Mouse (Mus musculus): ENCODE results near the gene Ada. TPM values are rescaled to one million over a fixed set of nuclear protein-coding genes. Genes with fewer than 3 reads are reported as not detected.

Gene Ada
- 1.8 and 2.4 TPM in 2 replicates for polyA plus RNA-seq (2012; rRNA removed)

GRCm38 (mm10) chr2:163749647-163750611 is at the start of gene Ada:
TSS of gene Ada (minus strand) at chr2:163750239.
- H3K36me3 ChIP-seq (ENCODE audit: control insufficient read depth, insufficient read depth, low read length) = no peaks in the 10 kb centered on the region
- H3K27ac ChIP-seq (ENCODE audit: insufficient read depth, low read depth, low read length) = no peak within 1 kb of the TSS
- TF ChIP-seq POLR2A (IDR thresholded peaks at IDR 0.05; ENCODE audit: low read depth, low read length) (no peak), CTCF (conservative IDR thresholded peaks at IDR 0.05; ENCODE audit: insufficient read depth, insufficient read length, low read depth, low read length) (no peak)
- peak; percentile 67 for DNase-seq
- 3% methylated on average over 54 of the region's 57 CpGs for WGBS
- H3K4me3 ChIP-seq (ENCODE audit: insufficient read depth, low read depth, low read length) = peak within 1 kb of the TSS; percentile 82
- H3K27me3 ChIP-seq (replicated peaks; ENCODE audit: control insufficient read depth, insufficient read depth, low read length) = no peaks in the 10 kb centered on the region
- peaks cover 3% of the 10 kb centered on the region; the same call in 1 of the 2 replicates for H3K4me1 ChIP-seq (ENCODE audit: control insufficient read depth, insufficient read depth, low read length)

GRCm38 (mm10) chr2:163798411-163798810 is 48.4 kb upstream of the Ada start:
- 75% methylated on average over 7 of the region's 7 CpGs for whole genome bisulfite sequencing
- no peaks in the 10 kb centered on the region for H3K36me3 ChIP-seq (ENCODE audit: control insufficient read depth, insufficient read depth, low read length)
- H3K27me3 ChIP-seq (replicated peaks; ENCODE audit: control insufficient read depth, insufficient read depth, low read length) = no peaks in the 10 kb centered on the region
- no peak overlapping the region for H3K27ac ChIP-seq (ENCODE audit: insufficient read depth, low read depth, low read length)
- TF ChIP-seq POLR2A (IDR thresholded peaks at IDR 0.05; ENCODE audit: low read depth, low read length) = no peak
- no peak for TF ChIP-seq CTCF (conservative IDR thresholded peaks at IDR 0.05; ENCODE audit: insufficient read depth, insufficient read length, low read depth, low read length)
- no peak for DNase-seq
- H3K4me3 ChIP-seq (ENCODE audit: insufficient read depth, low read depth, low read length) = no peak overlapping the region
- H3K4me1 ChIP-seq (ENCODE audit: control insufficient read depth, insufficient read depth, low read length) = no peaks in the 10 kb centered on the region

- Histone ChIP-seq H3K27me3 (replicated peaks; ENCODE audit: control insufficient read depth, insufficient read depth, low read length) (no peaks in the 10 kb centered on the region), H3K4me3 (ENCODE audit: insufficient read depth, low read depth, low read length) (no peak overlapping the region), H3K27ac (ENCODE audit: insufficient read depth, low read depth, low read length) (no peak overlapping the region), H3K4me1 (ENCODE audit: control insufficient read depth, insufficient read depth, low read length) (no peaks in the 10 kb centered on the region), H3K36me3 (ENCODE audit: control insufficient read depth, insufficient read depth, low read length) (no peaks in the 10 kb centered on the region)
- peak; percentile 68 for DNase-seq
- TF ChIP-seq CTCF (conservative IDR thresholded peaks at IDR 0.05; ENCODE audit: insufficient read depth, insufficient read length, low read depth, low read length) (peak; percentile 74), POLR2A (IDR thresholded peaks at IDR 0.05; ENCODE audit: low read depth, low read length) (no peak)
- WGBS = 68% methylated on average over 4 of the region's 4 CpGs
Measured at GRCm38 (mm10) chr2:163788484-163788883, 38.4 kb upstream of the Ada start.

- Histone ChIP-seq H3K4me1 (ENCODE audit: control insufficient read depth, insufficient read depth, low read length) (no peaks in the 10 kb centered on the region), H3K36me3 (ENCODE audit: control insufficient read depth, insufficient read depth, low read length) (no peaks in the 10 kb centered on the region), H3K27me3 (replicated peaks; ENCODE audit: control insufficient read depth, insufficient read depth, low read length) (no peaks in the 10 kb centered on the region), H3K4me3 (ENCODE audit: insufficient read depth, low read depth, low read length) (no peak overlapping the region), H3K27ac (ENCODE audit: insufficient read depth, low read depth, low read length) (no peak overlapping the region)
- DNase-seq = peak; percentile 66
- TF ChIP-seq POLR2A (IDR thresholded peaks at IDR 0.05; ENCODE audit: low read depth, low read length) (no peak), CTCF (conservative IDR thresholded peaks at IDR 0.05; ENCODE audit: insufficient read depth, insufficient read length, low read depth, low read length) (peak; percentile 78)
- WGBS = 38% methylated on average over 3 of the region's 3 CpGs
Measured at GRCm38 (mm10) chr2:163787709-163788108, 37.7 kb upstream of the Ada start.

- Histone ChIP-seq H3K36me3 (ENCODE audit: control insufficient read depth, insufficient read depth, low read length) (no peaks in the 10 kb centered on the region), H3K27ac (ENCODE audit: insufficient read depth, low read depth, low read length) (no peak overlapping the region), H3K27me3 (replicated peaks; ENCODE audit: control insufficient read depth, insufficient read depth, low read length) (no peaks in the 10 kb centered on the region), H3K4me1 (ENCODE audit: control insufficient read depth, insufficient read depth, low read length) (no peaks in the 10 kb centered on the region), H3K4me3 (ENCODE audit: insufficient read depth, low read depth, low read length) (no peak overlapping the region)
- WGBS = 85% methylated on average over 6 of the region's 6 CpGs
- TF ChIP-seq CTCF (conservative IDR thresholded peaks at IDR 0.05; ENCODE audit: insufficient read depth, insufficient read length, low read depth, low read length) = no peak
- TF ChIP-seq POLR2A (IDR thresholded peaks at IDR 0.05; ENCODE audit: low read depth, low read length) = no peak
- DNase-seq = no peak
Measured at GRCm38 (mm10) chr2:163787086-163787485, 37.0 kb upstream of the Ada start.

- Histone ChIP-seq H3K36me3 (ENCODE audit: control insufficient read depth, insufficient read depth, low read length) (no peaks in the 10 kb centered on the region), H3K27ac (ENCODE audit: insufficient read depth, low read depth, low read length) (no peak overlapping the region), H3K4me1 (ENCODE audit: control insufficient read depth, insufficient read depth, low read length) (no peaks in the 10 kb centered on the region), H3K4me3 (ENCODE audit: insufficient read depth, low read depth, low read length) (no peak overlapping the region), H3K27me3 (replicated peaks; ENCODE audit: control insufficient read depth, insufficient read depth, low read length) (no peaks in the 10 kb centered on the region)
- DNase-seq = no peak
- WGBS = 50% methylated on average over 4 of the region's 4 CpGs
- TF ChIP-seq CTCF (conservative IDR thresholded peaks at IDR 0.05; ENCODE audit: insufficient read depth, insufficient read length, low read depth, low read length) = no peak
- TF ChIP-seq POLR2A (IDR thresholded peaks at IDR 0.05; ENCODE audit: low read depth, low read length) = no peak
Measured at GRCm38 (mm10) chr2:163783901-163784300, 33.9 kb upstream of the Ada start.

GRCm38 (mm10) chr2:163783368-163783767 is 33.3 kb upstream of the Ada start:
- TF ChIP-seq POLR2A (IDR thresholded peaks at IDR 0.05; ENCODE audit: low read depth, low read length) (no peak), CTCF (conservative IDR thresholded peaks at IDR 0.05; ENCODE audit: insufficient read depth, insufficient read length, low read depth, low read length) (no peak)

More at GRCm38 (mm10) chr2:163783368-163783767, 33.3 kb upstream of the Ada start:
- DNase-seq = no peak
- H3K4me1 ChIP-seq (ENCODE audit: control insufficient read depth, insufficient read depth, low read length) = no peaks in the 10 kb centered on the region
- H3K27ac ChIP-seq (ENCODE audit: insufficient read depth, low read depth, low read length) = no peak overlapping the region
- H3K27me3 ChIP-seq (replicated peaks; ENCODE audit: control insufficient read depth, insufficient read depth, low read length) = no peaks in the 10 kb centered on the region
- 90% methylated on average over 6 of the region's 6 CpGs for WGBS
- no peaks in the 10 kb centered on the region for H3K36me3 ChIP-seq (ENCODE audit: control insufficient read depth, insufficient read depth, low read length)
- no peak overlapping the region for H3K4me3 ChIP-seq (ENCODE audit: insufficient read depth, low read depth, low read length)
